Mouse (Mus musculus) spleen, postnatal 36 days (tissue): ENCODE results near the gene Gm28729.

Source experiments
- DNase-seq, 2 experiments: peaks; one replicate each; pipeline ENCODE4 v3.0.0; 2022; ENCODE audit warnings: low spot score in 2 of 2, mixed read lengths in 1 of 2

Gm28729 gene

DNA sequence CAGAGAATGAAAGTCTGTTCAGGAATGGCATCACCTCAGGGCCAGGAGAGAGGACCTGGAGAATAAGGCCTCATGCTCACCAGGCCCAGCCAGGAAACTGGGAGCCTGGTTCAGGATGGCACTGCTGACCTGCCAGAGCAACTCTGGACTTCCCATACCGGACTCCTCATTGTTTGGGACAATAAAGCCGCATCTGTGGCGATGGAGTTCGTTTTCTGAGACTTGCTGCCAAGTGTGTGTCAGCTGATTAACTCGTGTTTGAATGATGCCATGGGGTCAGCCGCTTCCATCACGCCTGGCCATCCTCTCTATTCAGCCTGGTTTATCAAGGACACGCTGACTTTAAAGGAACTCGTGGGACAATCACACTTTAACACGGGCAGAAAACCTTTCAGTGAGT lies 61.4 kb downstream of the Gm28729 start:
- no peak for DNase-seq

DNA sequence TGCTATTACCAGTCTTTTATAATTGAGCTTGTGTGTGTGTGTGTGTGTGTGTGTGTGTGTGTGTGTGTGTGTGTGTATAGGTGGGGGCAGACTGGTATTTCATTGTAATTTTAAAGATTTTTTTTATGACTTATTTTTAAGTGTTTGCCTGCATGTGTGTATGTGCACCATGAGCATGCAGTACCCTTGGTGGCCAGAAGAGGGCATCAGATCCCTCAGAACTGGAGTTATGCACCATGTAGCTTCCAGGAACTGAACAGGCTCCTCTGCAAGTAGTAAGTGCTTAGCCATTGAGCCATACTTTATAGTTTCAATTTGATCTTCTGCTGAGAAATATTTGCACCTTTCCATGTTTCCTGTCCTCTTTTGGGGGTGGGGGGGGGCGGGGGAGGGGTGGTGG lies 63.5 kb downstream of the Gm28729 start:
- no peak for DNase-seq

DNA sequence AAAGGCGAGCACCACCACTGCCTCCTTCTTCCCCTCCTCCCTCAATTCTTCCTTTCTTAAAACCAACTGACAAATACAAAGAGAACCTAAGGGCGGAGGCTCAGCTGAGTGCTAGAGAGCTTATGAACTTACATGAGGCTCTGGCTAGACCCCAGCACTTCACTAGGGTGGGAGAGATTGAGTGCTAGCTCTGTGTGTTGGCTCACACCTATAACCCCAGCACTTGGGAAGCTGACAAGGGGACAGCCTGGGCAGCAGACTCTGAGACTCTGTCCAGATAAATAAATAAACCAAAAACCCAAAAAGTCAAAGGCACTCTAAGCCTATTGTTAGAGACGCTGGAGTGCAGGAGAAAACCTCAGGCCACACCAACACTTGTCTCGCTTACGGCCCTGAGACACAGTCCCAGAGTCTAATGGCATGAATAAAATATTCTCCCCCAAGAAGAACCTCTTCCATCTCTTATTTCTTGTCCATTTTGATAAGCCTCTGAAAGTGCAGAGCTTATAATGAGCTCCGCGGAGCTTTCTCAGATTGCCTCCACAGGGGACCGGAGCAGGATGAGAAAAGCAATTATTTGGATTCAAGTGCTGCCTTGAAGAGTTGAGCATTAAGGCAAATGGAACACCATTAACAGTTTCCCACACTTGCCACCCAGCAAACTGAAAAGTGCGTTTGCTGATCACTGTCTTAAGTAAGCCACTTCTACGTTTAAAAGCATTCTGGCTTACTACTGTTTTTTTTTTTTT lies 64.8 kb downstream of the Gm28729 start:
- DNase-seq, result no peak

DNA sequence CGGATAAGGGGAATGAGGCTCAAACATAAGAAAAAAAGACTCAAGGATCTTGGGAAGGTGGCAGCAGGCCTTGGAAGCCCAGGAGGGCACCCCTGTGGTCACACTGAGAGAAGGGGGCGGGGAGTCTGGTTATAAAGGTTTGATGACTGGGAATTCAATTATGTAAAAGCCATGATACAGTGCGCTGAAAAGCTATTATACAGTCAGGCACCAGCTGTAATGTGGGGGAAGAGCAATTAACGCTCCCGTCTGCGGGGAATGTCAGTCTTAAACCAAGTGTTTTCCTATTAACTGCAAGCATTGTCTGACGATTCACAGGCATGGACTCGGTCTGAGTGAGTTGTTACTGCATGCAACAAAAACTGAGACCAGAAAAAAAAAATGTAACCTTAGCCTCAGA lies 69.4 kb downstream of the Gm28729 start:
- no peak for DNase-seq

DNA sequence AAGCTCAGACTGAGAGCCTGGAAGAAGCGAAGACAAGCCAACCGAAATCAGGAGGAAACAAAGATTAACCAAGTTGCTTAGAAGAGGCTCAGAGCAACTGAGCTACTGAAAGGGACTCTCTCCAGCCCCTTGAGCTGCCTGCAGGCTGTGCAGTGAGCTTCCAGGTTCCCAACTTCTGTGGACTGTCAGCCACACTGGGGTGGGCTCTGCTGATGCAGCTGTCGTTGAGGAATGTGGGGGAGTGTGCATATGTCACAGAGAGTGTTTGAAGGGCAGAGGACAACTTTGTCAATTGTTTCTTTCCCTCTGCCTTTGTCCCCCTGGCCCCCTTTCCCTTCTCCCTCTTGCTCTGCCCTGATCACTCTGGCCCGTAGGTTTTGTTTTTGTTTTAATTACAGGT lies 72.1 kb downstream of the Gm28729 start:
- no peak for DNase-seq

DNA sequence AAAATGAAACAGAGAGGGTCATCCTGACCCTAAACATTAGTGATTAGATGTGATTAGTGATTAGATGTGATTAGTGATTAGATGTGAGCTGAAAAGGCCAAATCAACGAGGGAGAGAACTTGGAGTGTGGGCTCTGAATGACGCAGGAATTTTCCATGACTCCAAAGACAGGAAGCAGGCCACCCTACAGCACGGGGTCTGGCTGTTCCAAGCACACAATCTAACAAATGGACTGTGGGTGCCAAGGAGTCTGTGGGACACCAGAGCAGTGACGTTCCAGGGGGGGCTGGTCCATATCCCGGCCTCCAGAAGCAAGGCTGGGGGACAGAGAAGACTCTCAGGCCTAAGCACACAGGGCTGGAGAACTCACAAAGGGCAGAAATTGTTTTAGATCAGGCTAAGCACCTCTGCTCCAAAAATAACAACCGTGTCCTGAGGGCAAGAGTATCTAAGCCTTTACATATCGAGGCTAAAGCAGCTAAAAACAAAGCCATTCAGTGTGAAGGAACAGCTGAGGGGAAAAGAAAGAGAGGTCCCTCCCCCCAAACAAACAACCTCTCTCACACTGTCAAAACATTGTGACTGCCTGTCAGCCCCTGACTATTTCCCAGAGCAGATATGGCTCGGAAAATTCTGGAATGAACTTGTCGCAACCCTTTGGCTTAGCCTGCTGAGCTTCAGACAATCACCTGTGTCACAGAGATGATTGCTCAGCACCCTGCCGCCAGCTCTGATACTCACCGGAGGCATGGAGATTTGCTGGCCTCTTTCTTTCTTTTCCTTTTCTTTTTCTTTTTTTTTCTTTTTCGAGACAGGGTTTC lies 74.0 kb downstream of the Gm28729 start:
- DNase-seq, result no peak

DNA sequence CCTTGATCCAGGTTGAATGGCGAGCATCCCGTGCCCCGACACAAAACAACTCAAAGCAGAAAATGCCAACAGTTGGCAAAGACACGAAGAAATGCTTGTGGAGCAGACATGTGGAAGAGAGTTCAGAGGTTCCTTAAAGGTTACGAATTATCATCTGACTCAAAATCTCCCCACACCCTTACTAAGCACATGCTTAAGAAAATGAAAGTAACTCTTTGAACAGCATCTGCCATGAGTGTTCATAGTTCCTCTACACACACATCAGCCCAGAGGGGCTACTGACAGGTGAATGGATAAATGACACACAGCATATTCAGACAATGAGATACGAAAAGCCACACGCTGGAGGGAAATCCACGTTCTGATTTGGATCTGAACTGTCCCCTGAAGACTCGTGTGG lies 75.5 kb downstream of the Gm28729 start:
- DNase-seq, result no peak

DNA sequence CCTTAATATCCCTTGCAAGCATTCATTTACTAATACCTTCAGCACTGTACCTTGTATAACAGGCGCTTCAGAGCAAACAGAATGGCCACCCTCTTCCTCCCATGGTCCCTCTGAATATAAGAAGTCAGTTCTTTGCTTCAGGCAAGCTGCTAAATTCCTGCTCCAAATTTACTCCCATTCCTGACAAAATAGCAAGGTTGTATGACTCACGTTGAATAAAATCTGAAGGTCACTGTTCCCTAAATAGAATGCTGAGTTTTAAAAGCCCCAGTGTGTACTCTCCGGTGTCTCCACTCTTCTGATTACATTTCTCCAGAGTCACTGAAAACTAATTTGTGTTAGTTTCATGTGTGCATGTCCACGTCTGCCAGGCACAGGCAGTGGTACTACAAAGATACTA lies 79.7 kb downstream of the Gm28729 start:
- DNase-seq, result no peak

DNA sequence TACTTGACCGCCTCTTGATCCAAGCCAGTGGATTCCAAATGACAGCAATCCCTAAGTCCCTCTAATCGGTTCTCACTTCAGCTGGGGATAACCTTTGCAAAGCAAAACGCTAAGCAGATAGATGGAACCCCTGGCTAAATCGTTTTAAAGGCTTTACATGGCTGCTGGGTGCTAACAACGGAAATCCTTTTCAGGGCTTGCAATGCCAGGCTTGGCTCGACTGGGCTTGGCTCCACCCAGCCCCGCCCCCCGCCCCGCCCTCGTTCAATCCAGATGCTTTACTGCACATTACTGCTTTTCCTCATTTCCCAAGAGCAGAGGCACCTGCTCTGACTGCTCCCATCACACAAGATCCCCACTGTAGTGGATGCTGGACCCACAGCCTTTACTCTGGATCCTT lies 83.0 kb downstream of the Gm28729 start:
- peak in 1 of 2 experiments; percentile 19 for DNase-seq

DNA sequence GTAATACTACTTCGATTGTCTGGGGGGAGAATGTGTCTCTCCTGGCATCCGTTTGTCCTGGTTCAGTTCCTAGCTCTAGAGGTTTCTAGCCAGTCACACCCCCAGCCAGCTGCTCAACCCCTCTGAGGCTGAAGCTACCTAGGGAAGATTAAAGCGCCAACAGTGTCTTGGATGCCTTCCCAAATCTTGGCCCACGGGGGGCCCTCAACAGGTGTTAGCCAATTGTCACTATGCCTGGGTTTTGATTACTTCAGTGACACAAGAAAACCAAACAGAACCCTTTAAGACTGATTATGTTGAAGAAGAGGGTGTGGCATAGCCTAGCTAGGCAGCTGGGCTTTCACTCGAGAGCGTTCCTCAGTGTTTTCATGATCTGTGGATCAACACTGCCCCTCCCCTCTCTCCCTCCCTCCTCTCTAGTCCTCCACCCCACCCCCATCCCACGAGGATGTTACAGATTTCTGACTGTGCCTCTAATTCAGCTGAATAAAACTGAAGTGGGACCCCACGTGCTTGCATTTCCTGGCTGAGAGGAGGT lies 86.7 kb downstream of the Gm28729 start:
- DNase-seq, result peak; percentile 32 to 38

DNA sequence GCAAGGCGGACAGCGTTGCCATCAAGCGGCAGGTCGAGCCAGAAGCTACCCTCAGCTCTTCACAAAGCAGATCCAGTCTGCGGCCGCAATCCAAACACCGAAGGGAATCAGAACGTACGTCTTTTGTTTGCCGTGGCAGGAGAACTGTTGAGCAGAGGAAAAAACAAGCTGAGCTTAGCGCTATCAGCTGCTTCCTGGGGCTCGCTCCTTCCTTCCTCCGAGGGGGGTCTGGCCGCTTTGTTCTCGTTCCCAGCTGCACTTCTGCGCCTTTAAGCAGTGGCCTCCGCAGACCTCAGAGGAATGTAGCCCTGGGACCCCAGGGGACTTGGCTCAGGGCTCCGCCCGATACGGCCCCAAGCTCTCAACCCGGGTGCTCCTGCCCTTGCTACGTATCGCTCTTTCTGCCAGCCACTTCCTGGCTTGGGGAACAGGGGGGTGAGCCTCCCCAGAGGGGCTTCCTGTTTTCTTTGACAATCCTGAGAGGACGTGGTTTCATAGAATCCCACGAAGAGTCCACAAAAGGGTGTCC lies 87.2 kb downstream of the Gm28729 start:
- peak; percentile 70 to 72 for DNase-seq

DNA sequence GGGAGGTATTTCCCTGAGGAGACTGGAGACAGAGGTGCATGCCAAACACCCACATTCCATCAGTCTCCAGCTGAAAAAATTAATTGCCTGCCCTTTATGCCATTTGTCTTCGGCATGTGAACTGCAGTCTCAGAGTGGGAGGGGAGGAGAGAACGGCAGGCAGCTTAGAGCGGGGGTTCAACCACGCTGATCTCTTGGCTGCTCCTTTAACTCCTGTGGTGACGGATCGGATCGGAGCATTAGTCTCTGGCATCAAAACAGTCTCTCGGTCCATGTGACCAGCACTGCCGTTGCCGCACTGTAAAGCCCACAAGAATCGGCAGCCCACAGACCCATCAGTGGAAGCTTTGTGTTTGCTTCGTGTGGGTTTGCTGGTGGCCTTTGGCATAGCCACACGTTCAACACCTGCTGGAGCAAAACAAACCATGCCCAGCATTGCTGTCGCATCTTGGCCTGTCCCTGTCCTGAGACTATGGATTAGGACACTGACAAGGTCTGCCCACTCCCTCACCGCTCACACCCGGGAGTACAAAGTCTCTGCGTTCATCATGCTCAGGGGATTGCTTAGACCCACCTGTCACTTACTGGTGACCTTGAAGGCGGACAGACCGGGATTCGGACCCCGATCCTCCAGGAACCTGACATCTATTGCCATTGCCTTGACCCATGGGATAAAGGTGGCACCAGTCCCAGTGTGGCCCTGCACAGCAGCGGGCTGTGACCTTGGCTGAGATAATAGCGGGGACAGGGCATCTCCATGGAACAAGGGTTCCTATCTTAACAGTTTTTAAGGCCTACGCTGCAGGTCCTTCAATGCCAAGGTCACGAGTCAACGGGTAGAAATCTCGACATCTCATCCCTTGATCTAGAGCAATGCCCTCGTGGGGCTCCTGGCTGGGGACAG lies 87.9 kb downstream of the Gm28729 start:
- peak in 1 of 2 experiments; percentile 14 for DNase-seq
